Mouse (Mus musculus) spleen, postnatal 36 days (tissue): ENCODE data around the gene Lhx8.

Source experiments
- DNase-seq, 2 experiments: peaks; one replicate each; pipeline ENCODE4 v3.0.0; 2022; ENCODE audit warnings: low spot score in 2 of 2, mixed read lengths in 1 of 2

Lhx8 gene

GRCm38 (mm10) chr3:154330181-154331002 lies at the start of gene Lhx8:
Gene Lhx8 (minus strand): TSS chr3:154330659.
- no peak for DNase-seq

- no peak for DNase-seq
These were observed 43.1 kb upstream of the Lhx8 start for GRCm38 (mm10) chr3:154373536-154373935.

- DNase-seq, result no peak
These were observed 42.2 kb upstream of the Lhx8 start for GRCm38 (mm10) chr3:154372688-154373087.

- no peak for DNase-seq
These were observed 36.9 kb upstream of the Lhx8 start for GRCm38 (mm10) chr3:154367327-154367726.

- DNase-seq, result no peak
These were observed 34.2 kb upstream of the Lhx8 start for GRCm38 (mm10) chr3:154364604-154365209.

- no peak for DNase-seq
These were observed 33.0 kb upstream of the Lhx8 start for GRCm38 (mm10) chr3:154363507-154363906.

GRCm38 (mm10) chr3:154359231-154359630 lies 28.8 kb upstream of the Lhx8 start:
- no peak for DNase-seq

GRCm38 (mm10) chr3:154340294-154340914 lies 9.9 kb upstream of the Lhx8 start:
- no peak for DNase-seq

GRCm38 (mm10) chr3:154339649-154340260 lies 9.3 kb upstream of the Lhx8 start:
- DNase-seq, result no peak

- no peak for DNase-seq
These were observed 4.3 kb upstream of the Lhx8 start for GRCm38 (mm10) chr3:154334806-154335205.

- no peak for DNase-seq
These were observed 3.0 kb upstream of the Lhx8 start for GRCm38 (mm10) chr3:154333401-154333999.

GRCm38 (mm10) chr3:154332941-154333340 lies 2.5 kb upstream of the Lhx8 start:
- no peak for DNase-seq

GRCm38 (mm10) chr3:154332213-154332530 lies 1.7 kb upstream of the Lhx8 start:
- DNase-seq, result no peak

- no peak for DNase-seq
These were observed 1.2 kb upstream of the Lhx8 start for GRCm38 (mm10) chr3:154331506-154332212.

- no peak for DNase-seq
These were observed 513 bp upstream of the Lhx8 start for GRCm38 (mm10) chr3:154331003-154331340.

- no peak for DNase-seq
These were observed 907 bp downstream of the Lhx8 start for GRCm38 (mm10) chr3:154329323-154330180.

GRCm38 (mm10) chr3:154328721-154329322 lies 1.6 kb downstream of the Lhx8 start:
- no peak for DNase-seq

GRCm38 (mm10) chr3:154327883-154328720 lies 2.4 kb downstream of the Lhx8 start:
- DNase-seq, result no peak
